Mouse (Mus musculus): ENCODE data around the gene Stox2. TPM values are rescaled to one million over a fixed set of nuclear protein-coding genes. Genes with fewer than 3 reads are reported as not detected.

Stox2 gene
- polyA plus RNA-seq, 2 experiments: 0.06 to 0.11 TPM

- TF ChIP-seq EP300 (IDR thresholded peaks at IDR 0.05; ENCODE audit: low read depth) (no peak), CTCF (IDR thresholded peaks at IDR 0.05; ENCODE audit: low read depth) (no peak)
- H3K27me3 ChIP-seq (ENCODE audit: control insufficient read depth, insufficient read depth, low read length): no peaks in the 10 kb centered on the region
- no peak overlapping the region for H3K9ac ChIP-seq (replicated peaks)
- no peak overlapping the region for H3K27ac ChIP-seq
- 68% methylated on average over 13 of the region's 13 CpGs for WGBS (ENCODE audit: insufficient replicate concordance)
- ATAC-seq (ENCODE audit: insufficient read depth): no peak
- no peak for DNase-seq (ENCODE audit: low read depth in 3 of 3, low spot score in 3 of 3)
- no peaks in the 10 kb centered on the region for H3K36me3 ChIP-seq (replicated peaks; ENCODE audit: control insufficient read depth, insufficient read depth, low read depth)
- H3K4me2 ChIP-seq (ENCODE audit: low read depth): no peak overlapping the region
- H3K4me1 ChIP-seq (replicated peaks; ENCODE audit: control insufficient read depth in 2 of 2, insufficient read depth in 2 of 2, low read length in 1 of 2): peaks cover 0 to 2% of the 10 kb centered on the region in 2 experiments; a peak in 1 of 4 replicates
- no peak overlapping the region for H3K4me3 ChIP-seq (ENCODE audit: insufficient read depth in 1 of 2, low read depth in 2 of 2, low read length in 2 of 2)
- no peaks in the 10 kb centered on the region for H3K9me3 ChIP-seq (ENCODE audit: control insufficient read depth, low read length)
Measured at GRCm38 (mm10) chr8:47241421-47242078, 204.6 kb downstream of the Stox2 start.

GRCm38 (mm10) chr8:47240871-47241270, 205.3 kb downstream of the Stox2 start:
- Histone ChIP-seq H3K4me2 (ENCODE audit: low read depth) (no peak overlapping the region), H3K27me3 (ENCODE audit: control insufficient read depth, insufficient read depth, low read length) (no peaks in the 10 kb centered on the region), H3K36me3 (replicated peaks; ENCODE audit: control insufficient read depth, insufficient read depth, low read depth) (no peaks in the 10 kb centered on the region), H3K4me3 (ENCODE audit: insufficient read depth in 1 of 2, low read depth in 2 of 2, low read length in 2 of 2) (no peak overlapping the region), H3K27ac (no peak overlapping the region), H3K9ac (replicated peaks) (no peak overlapping the region), H3K4me1 (replicated peaks; ENCODE audit: control insufficient read depth in 2 of 2, insufficient read depth in 2 of 2, low read length in 1 of 2) (peaks cover 0 to 2% of the 10 kb centered on the region in 2 experiments; a peak in 1 of 4 replicates), H3K9me3 (ENCODE audit: control insufficient read depth, low read length) (no peaks in the 10 kb centered on the region)
- TF ChIP-seq EP300 (IDR thresholded peaks at IDR 0.05; ENCODE audit: low read depth) (no peak), CTCF (IDR thresholded peaks at IDR 0.05; ENCODE audit: low read depth) (no peak)
- WGBS (ENCODE audit: insufficient replicate concordance): 64% methylated on average over 4 of the region's 4 CpGs
- DNase-seq (ENCODE audit: low read depth in 3 of 3, low spot score in 3 of 3): no peak
- no peak for ATAC-seq (ENCODE audit: insufficient read depth)

- Histone ChIP-seq H3K36me3 (replicated peaks; ENCODE audit: control insufficient read depth, insufficient read depth, low read depth) (no peaks in the 10 kb centered on the region), H3K9me3 (ENCODE audit: control insufficient read depth, low read length) (no peaks in the 10 kb centered on the region), H3K4me3 (ENCODE audit: insufficient read depth in 1 of 2, low read depth in 2 of 2, low read length in 2 of 2) (no peak overlapping the region), H3K9ac (replicated peaks) (no peak overlapping the region), H3K27me3 (ENCODE audit: control insufficient read depth, insufficient read depth, low read length) (no peaks in the 10 kb centered on the region), H3K27ac (no peak overlapping the region), H3K4me1 (replicated peaks; ENCODE audit: control insufficient read depth in 2 of 2, insufficient read depth in 2 of 2, low read length in 1 of 2) (peaks cover 0 to 2% of the 10 kb centered on the region in 2 experiments; a peak in 1 of 4 replicates), H3K4me2 (ENCODE audit: low read depth) (no peak overlapping the region)
- 73% methylated on average over 7 of the region's 7 CpGs for WGBS (ENCODE audit: insufficient replicate concordance)
- TF ChIP-seq CTCF (IDR thresholded peaks at IDR 0.05; ENCODE audit: low read depth): no peak
- TF ChIP-seq EP300 (IDR thresholded peaks at IDR 0.05; ENCODE audit: low read depth): no peak
- DNase-seq (ENCODE audit: low read depth in 3 of 3, low spot score in 3 of 3): no peak
- ATAC-seq (ENCODE audit: insufficient read depth): no peak
Measured at GRCm38 (mm10) chr8:47240266-47240665, 205.9 kb downstream of the Stox2 start.

GRCm38 (mm10) chr8:47232081-47232480, 214.1 kb downstream of the Stox2 start:
- no peak overlapping the region for H3K27ac ChIP-seq
- no peaks in the 10 kb centered on the region for H3K9me3 ChIP-seq (ENCODE audit: control insufficient read depth, low read length)
- H3K9ac ChIP-seq (replicated peaks): no peak overlapping the region
- H3K4me1 ChIP-seq (replicated peaks; ENCODE audit: control insufficient read depth in 2 of 2, insufficient read depth in 2 of 2, low read length in 1 of 2): no peaks in the 10 kb centered on the region
- no peak overlapping the region for H3K4me3 ChIP-seq (ENCODE audit: insufficient read depth in 1 of 2, low read depth in 2 of 2, low read length in 2 of 2)
- no peak for ATAC-seq (ENCODE audit: insufficient read depth)
- H3K36me3 ChIP-seq (replicated peaks; ENCODE audit: control insufficient read depth, insufficient read depth, low read depth): no peaks in the 10 kb centered on the region
- H3K27me3 ChIP-seq (ENCODE audit: control insufficient read depth, insufficient read depth, low read length): no peaks in the 10 kb centered on the region
- DNase-seq (ENCODE audit: low read depth in 3 of 3, low spot score in 3 of 3): no peak
- TF ChIP-seq EP300 (IDR thresholded peaks at IDR 0.05; ENCODE audit: low read depth) (no peak), CTCF (IDR thresholded peaks at IDR 0.05; ENCODE audit: low read depth) (no peak)
- no peak overlapping the region for H3K4me2 ChIP-seq (ENCODE audit: low read depth)
- 59% methylated on average over 3 of the region's 3 CpGs for WGBS (ENCODE audit: insufficient replicate concordance)

- Histone ChIP-seq H3K27me3 (ENCODE audit: control insufficient read depth, insufficient read depth, low read length) (no peaks in the 10 kb centered on the region), H3K9me3 (ENCODE audit: control insufficient read depth, low read length) (no peaks in the 10 kb centered on the region), H3K36me3 (replicated peaks; ENCODE audit: control insufficient read depth, insufficient read depth, low read depth) (no peaks in the 10 kb centered on the region), H3K9ac (replicated peaks) (no peak overlapping the region), H3K4me3 (ENCODE audit: insufficient read depth in 1 of 2, low read depth in 2 of 2, low read length in 2 of 2) (no peak overlapping the region), H3K4me2 (ENCODE audit: low read depth) (no peak overlapping the region), H3K27ac (no peak overlapping the region), H3K4me1 (replicated peaks; ENCODE audit: control insufficient read depth in 2 of 2, insufficient read depth in 2 of 2, low read length in 1 of 2) (no peaks in the 10 kb centered on the region)
- ATAC-seq (ENCODE audit: insufficient read depth) (no peak), DNase-seq (ENCODE audit: low read depth in 3 of 3, low spot score in 3 of 3) (no peak)
- no peak for TF ChIP-seq EP300 (IDR thresholded peaks at IDR 0.05; ENCODE audit: low read depth)
- no peak for TF ChIP-seq CTCF (IDR thresholded peaks at IDR 0.05; ENCODE audit: low read depth)
- 57% methylated on average over 5 of the region's 5 CpGs for WGBS (ENCODE audit: insufficient replicate concordance)
Measured at GRCm38 (mm10) chr8:47230057-47230456, 216.1 kb downstream of the Stox2 start.
